22 mouse cellular contexts compared by ENCODE assay signal in genomic region chr2:104197281-104197680, GRCm38 (mm10).
A peak's percentile ranks its signal among the peaks of the same experiment; 100 is the strongest.
DNase-seq lines count a peak whose midpoint lies in the region; ATAC-seq and TF ChIP-seq lines count a peak whose summit lies in the region.
"Had no signal": no experiment of that assay in that cellular context is flagged by ENCODE, and none has a peak within 500 bp of the region (broad histone marks: within the 10 kb centered on the region; RNA-seq: fewer than 3 reads in every experiment).

No protein-coding gene starts in this region.

- H3K9me3 ChIP-seq in liver, embryonic 11.5 days (ENCODE audit: control insufficient read depth, low read length) = no peaks in the 10 kb centered on the region
- H3K9me3 ChIP-seq in liver, postnatal 0 days (ENCODE audit: low read length) = no peaks in the 10 kb centered on the region
- no peaks in the 10 kb centered on the region for H3K9me3 ChIP-seq in midbrain, embryonic 15.5 days
- H3K9me3 ChIP-seq: embryonic facial prominence, embryonic 10.5 days; forebrain, embryonic 15.5 days; heart, embryonic 10.5 days; hindbrain, embryonic 12.5 days; midbrain, embryonic 13.5 days had no signal

- H3K27me3 ChIP-seq in liver, embryonic 11.5 days (replicated peaks; ENCODE audit: control insufficient read depth, insufficient read depth, low read length) = no peaks in the 10 kb centered on the region
- H3K27me3 ChIP-seq in liver, postnatal 0 days (ENCODE audit: insufficient read depth, low read length) = 0 out of 2 replicates have a peak, but pooled peaks cover 2% of the 10 kb centered on the region
- H3K27me3 ChIP-seq in midbrain, embryonic 15.5 days (replicated peaks) = no peaks in the 10 kb centered on the region
- H3K27me3 ChIP-seq: forebrain, embryonic 15.5 days; hindbrain, embryonic 12.5 days; midbrain, embryonic 13.5 days had no signal

- DNase-seq in liver (peak; percentile 31), ES-CJ7 (ENCODE audit: low read depth, low spot score) (peak; percentile 45), ZHBTc4 (ENCODE audit: low read depth, low spot score) (peak; percentile 80)
- DNase-seq in liver, embryonic 11.5 days (ENCODE audit: low spot score) = no peak
- peak; percentile 23 for DNase-seq in liver, postnatal 0 days
- DNase-seq in B cell, adult 2 months = no peak
- no peak for DNase-seq in heart, postnatal 10 days
- DNase-seq: adrenal gland, postnatal 10 days; cerebellum, adult 18-20 months; cerebellum, postnatal 36 days; heart, postnatal 14 days; kidney, adult 18-20 months; kidney, postnatal 25 days; left cerebral cortex, postnatal 4 days; thymus, postnatal 25 days had no signal

- ATAC-seq in liver, embryonic 11.5 days (replicated peaks; ENCODE audit: low FRiP score) = no peak
- no peak for ATAC-seq in liver, postnatal 0 days
- no peak for ATAC-seq in midbrain, embryonic 15.5 days (replicated peaks)
- ATAC-seq: forebrain, embryonic 15.5 days; midbrain, embryonic 13.5 days had no signal

- H3K4me3 ChIP-seq in liver, embryonic 11.5 days (ENCODE audit: low read depth, low read length) = no peak overlapping the region
- no peak overlapping the region for H3K4me3 ChIP-seq in liver, postnatal 0 days (ENCODE audit: low read depth, low read length)
- H3K4me3 ChIP-seq in midbrain, embryonic 15.5 days = no peak overlapping the region
- H3K4me3 ChIP-seq: embryonic facial prominence, embryonic 10.5 days; forebrain, embryonic 15.5 days; heart, embryonic 10.5 days; hindbrain, embryonic 12.5 days; midbrain, embryonic 13.5 days; myocyte had no signal

- H3K36me3 ChIP-seq in liver, embryonic 11.5 days (ENCODE audit: control insufficient read depth, insufficient read depth, low read length) = no peaks in the 10 kb centered on the region
- no peaks in the 10 kb centered on the region for H3K36me3 ChIP-seq in liver, postnatal 0 days (replicated peaks; ENCODE audit: insufficient read depth, low read length)
- no peaks in the 10 kb centered on the region for H3K36me3 ChIP-seq in midbrain, embryonic 15.5 days (replicated peaks)
- H3K36me3 ChIP-seq: embryonic facial prominence, embryonic 10.5 days; heart, embryonic 10.5 days; hindbrain, embryonic 12.5 days; midbrain, embryonic 13.5 days had no signal

- no peak for TF ChIP-seq CTCF in liver, postnatal 0 days (IDR thresholded peaks at IDR 0.05; ENCODE audit: low read depth)

- H3K27ac ChIP-seq in liver, embryonic 11.5 days (ENCODE audit: low read depth, low read length) = no peak overlapping the region
- H3K27ac ChIP-seq in liver, postnatal 0 days (ENCODE audit: low read depth) = no peak overlapping the region
- H3K27ac ChIP-seq in midbrain, embryonic 15.5 days = no peak overlapping the region
- H3K27ac ChIP-seq: embryonic facial prominence, embryonic 10.5 days; forebrain, embryonic 15.5 days; heart, embryonic 10.5 days; hindbrain, embryonic 12.5 days; midbrain, embryonic 13.5 days had no signal

- H3K9ac ChIP-seq in liver, embryonic 11.5 days (ENCODE audit: low read depth, low read length) = no peak overlapping the region
- no peak overlapping the region for H3K9ac ChIP-seq in liver, postnatal 0 days (replicated peaks)
- H3K9ac ChIP-seq in midbrain, embryonic 15.5 days = no peak overlapping the region
- H3K9ac ChIP-seq: forebrain, embryonic 15.5 days; hindbrain, embryonic 12.5 days; midbrain, embryonic 13.5 days had no signal

- no peaks in the 10 kb centered on the region for H3K4me1 ChIP-seq in liver, embryonic 11.5 days (replicated peaks; ENCODE audit: control insufficient read depth, insufficient read depth, low read length)
- no peaks in the 10 kb centered on the region for H3K4me1 ChIP-seq in liver, postnatal 0 days (ENCODE audit: insufficient read depth)
- no peaks in the 10 kb centered on the region for H3K4me1 ChIP-seq in midbrain, embryonic 15.5 days
- H3K4me1 ChIP-seq: forebrain, embryonic 15.5 days; hindbrain, embryonic 12.5 days; midbrain, embryonic 13.5 days had no signal

- WGBS in liver, embryonic 11.5 days = 27% methylated on average over 3 of the region's 3 CpGs
- WGBS in liver, postnatal 0 days (ENCODE audit: insufficient replicate concordance) = 30% methylated on average over 3 of the region's 3 CpGs
- 47% methylated on average over 3 of the region's 3 CpGs for WGBS in midbrain, embryonic 15.5 days

- intact Hi-C loops in heart, postnatal 10 days (cut with DNase I) = no loop called here

- H3K4me2 ChIP-seq in liver, embryonic 11.5 days = no peak overlapping the region
- no peak overlapping the region for H3K4me2 ChIP-seq in liver, postnatal 0 days (ENCODE audit: low read depth, low read length)
- no peak overlapping the region for H3K4me2 ChIP-seq in midbrain, embryonic 15.5 days
- H3K4me2 ChIP-seq: forebrain, embryonic 15.5 days; hindbrain, embryonic 12.5 days; midbrain, embryonic 13.5 days had no signal

- no peak for TF ChIP-seq EP300 in liver, postnatal 0 days (IDR thresholded peaks at IDR 0.05; ENCODE audit: low read depth)

Comparison
In these comparisons a context has a peak if more than half of its experiments do, and no peak if none do; other contexts are left out.
1. DNase-seq: peak in liver (single experiment), ES-CJ7 (single experiment), ZHBTc4 (single experiment) and liver, postnatal 0 days (single experiment); none in liver, embryonic 11.5 days (single experiment), B cell, adult 2 months (0 of 2) and heart, postnatal 10 days (0 of 2).